Mouse (Mus musculus) embryonic facial prominence, embryonic 12.5 days (tissue): ENCODE data around the gene Emcn. TPM values are rescaled to one million over a fixed set of nuclear protein-coding genes. Genes with fewer than 3 reads are reported as not detected.

Experiments used
- ATAC-seq: fragments of 200-750 bp; cut with Nextera tagmentation; 2 replicates; pipeline ENCODE4 v1.8.0; 2017; ENCODE audit not compliant: insufficient number of reproducible peaks, insufficient read depth, low FRiP score, low TSS enrichment
- H3K27ac ChIP-seq: fragments of 300-500 bp; sonication (generic); 2 replicates; pipeline ENCODE4 v1.5.1; 2016; ENCODE audit warnings: mild to moderate bottlenecking
- H3K27me3 ChIP-seq: fragments of 300-500 bp; sonication (generic); 2 replicates; pipeline ENCODE4 v1.6.1; 2016; ENCODE audit warnings: mild to moderate bottlenecking, moderate library complexity
- H3K36me3 ChIP-seq: fragments of 300-500 bp; sonication (generic); 2 replicates; pipeline ENCODE4 v1.6.1; 2016; ENCODE audit warnings: mild to moderate bottlenecking
- H3K4me1 ChIP-seq: fragments of 300-500 bp; sonication (generic); 2 replicates; pipeline ENCODE4 v1.6.1; 2016
- H3K4me2 ChIP-seq: fragments of 300-500 bp; sonication (generic); replicated peaks from 2 replicates; pipeline ENCODE4 v1.6.1; 2016; ENCODE audit warnings: mild to moderate bottlenecking, moderate library complexity
- H3K4me3 ChIP-seq: fragments of 300-500 bp; sonication (generic); 2 replicates; pipeline ENCODE4 v1.5.1; 2016; ENCODE audit warnings: mild to moderate bottlenecking
- H3K9ac ChIP-seq: fragments of 300-500 bp; sonication (generic); 2 replicates; pipeline ENCODE4 v1.6.1; 2016; ENCODE audit warnings: mild to moderate bottlenecking, moderate library complexity
- H3K9me3 ChIP-seq: fragments of 300-500 bp; sonication (generic); 2 replicates; pipeline ENCODE4 v1.6.1; 2016; ENCODE audit warnings: mild to moderate bottlenecking, moderate library complexity
- WGBS: fragments of 180-500 bp; shearing (Covaris S2); methylation state at CpG from one replicate; pipeline ENCODE4 v1.1.7; 2016; 5-methylcytosine and 5-hydroxymethylcytosine counted together
- polyA plus RNA-seq: library from polyadenylated mRNA; unstranded; fragments of >200 nt; fragmentation: Nextera tagmentation; extraction: Ambion mirVana; gene quantifications from 2 replicates; pipeline ENCODE4 v1.2.1, GENCODE M21; 2016

The Emcn gene
- polyA plus RNA-seq, 1 experiment from 2014 or later = 35.2 TPM

DNA sequence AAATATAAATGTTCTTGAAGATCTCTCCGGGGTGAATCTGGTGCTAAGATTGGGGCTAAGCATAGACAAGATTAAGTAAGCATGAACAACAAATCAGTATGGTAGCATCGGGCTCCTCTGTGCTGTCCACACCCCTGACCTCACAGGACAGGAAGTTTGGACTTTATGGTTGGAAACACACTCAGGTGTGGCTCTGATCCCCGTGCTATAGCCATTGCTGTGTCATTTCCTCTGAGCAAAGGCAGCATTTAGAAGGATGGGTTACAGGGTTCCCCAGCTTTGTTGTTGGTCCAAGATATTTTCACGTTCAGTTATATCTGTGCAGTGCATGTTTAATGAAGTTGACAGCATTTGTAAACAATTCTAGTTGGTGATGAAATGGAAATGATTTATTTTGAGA lies 9.9 kb upstream of the Emcn start:
- H3K4me2 ChIP-seq = no peak overlapping the region
- no peak overlapping the region for H3K27ac ChIP-seq
- H3K4me1 ChIP-seq = no peaks in the 10 kb centered on the region
- H3K27me3 ChIP-seq = no peaks in the 10 kb centered on the region
- WGBS = 52% methylated on average over 4 of the region's 4 CpGs
- no peaks in the 10 kb centered on the region for H3K36me3 ChIP-seq
- H3K9me3 ChIP-seq = no peaks in the 10 kb centered on the region
- no peak overlapping the region for H3K9ac ChIP-seq
- H3K4me3 ChIP-seq = no peak overlapping the region
- ATAC-seq = no peak

GRCm38 (mm10) chr3:137332531-137332930 lies 8.3 kb upstream of the Emcn start:
- no peaks in the 10 kb centered on the region for H3K9me3 ChIP-seq
- no peak overlapping the region for H3K4me2 ChIP-seq
- H3K4me3 ChIP-seq = no peak overlapping the region
- 64% methylated on average over 4 of the region's 4 CpGs for WGBS
- H3K9ac ChIP-seq = no peak overlapping the region
- H3K27ac ChIP-seq = no peak overlapping the region
- H3K36me3 ChIP-seq = no peaks in the 10 kb centered on the region
- no peak for ATAC-seq
- H3K27me3 ChIP-seq = no peaks in the 10 kb centered on the region
- H3K4me1 ChIP-seq = no peaks in the 10 kb centered on the region

- Histone ChIP-seq H3K9ac (no peak overlapping the region), H3K27ac (no peak overlapping the region), H3K4me3 (no peak overlapping the region), H3K4me1 (no peaks in the 10 kb centered on the region), H3K9me3 (no peaks in the 10 kb centered on the region), H3K4me2 (no peak overlapping the region), H3K36me3 (no peaks in the 10 kb centered on the region), H3K27me3 (no peaks in the 10 kb centered on the region)
- 90% methylated on average over 4 of the region's 4 CpGs for WGBS
- no peak for ATAC-seq
Measured at GRCm38 (mm10) chr3:137335957-137336356, 4.9 kb upstream of the Emcn start.

- 80% methylated on average over 5 of the region's 5 CpGs for WGBS
- no peak overlapping the region for H3K4me3 ChIP-seq
- no peak overlapping the region for H3K9ac ChIP-seq
- H3K4me1 ChIP-seq = no peaks in the 10 kb centered on the region
- H3K27ac ChIP-seq = no peak overlapping the region
- H3K27me3 ChIP-seq = no peaks in the 10 kb centered on the region
- H3K36me3 ChIP-seq = no peaks in the 10 kb centered on the region
- H3K4me2 ChIP-seq = no peak overlapping the region
- no peak for ATAC-seq
- no peaks in the 10 kb centered on the region for H3K9me3 ChIP-seq
Measured at GRCm38 (mm10) chr3:137343446-137343845, 2.6 kb downstream of the Emcn start.

DNA sequence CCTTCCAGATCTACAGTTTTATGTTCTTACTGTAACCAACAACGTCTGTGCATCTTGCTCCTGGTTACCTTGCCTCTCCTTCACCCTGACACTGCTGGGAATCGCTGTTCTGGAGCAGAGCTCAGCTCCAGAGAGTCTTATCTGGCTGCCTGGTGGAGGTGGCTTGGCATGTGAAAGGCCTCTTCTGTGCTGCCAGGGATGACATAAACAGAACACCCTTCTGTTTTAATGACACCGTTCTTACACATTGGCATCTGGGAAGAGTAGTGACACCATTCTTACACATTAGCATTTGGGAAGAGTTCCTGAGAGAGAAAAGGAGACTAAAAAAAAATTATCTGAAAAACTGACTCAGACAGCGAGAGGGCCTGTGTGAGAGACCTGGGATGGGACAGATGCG lies 11.0 kb downstream of the Emcn start:
- 90% methylated on average over 5 of the region's 5 CpGs for WGBS
- Histone ChIP-seq H3K4me1 (no peaks in the 10 kb centered on the region), H3K9me3 (no peaks in the 10 kb centered on the region), H3K36me3 (no peaks in the 10 kb centered on the region), H3K4me3 (no peak overlapping the region), H3K27ac (no peak overlapping the region), H3K4me2 (no peak overlapping the region), H3K27me3 (no peaks in the 10 kb centered on the region), H3K9ac (no peak overlapping the region)
- no peak for ATAC-seq

DNA sequence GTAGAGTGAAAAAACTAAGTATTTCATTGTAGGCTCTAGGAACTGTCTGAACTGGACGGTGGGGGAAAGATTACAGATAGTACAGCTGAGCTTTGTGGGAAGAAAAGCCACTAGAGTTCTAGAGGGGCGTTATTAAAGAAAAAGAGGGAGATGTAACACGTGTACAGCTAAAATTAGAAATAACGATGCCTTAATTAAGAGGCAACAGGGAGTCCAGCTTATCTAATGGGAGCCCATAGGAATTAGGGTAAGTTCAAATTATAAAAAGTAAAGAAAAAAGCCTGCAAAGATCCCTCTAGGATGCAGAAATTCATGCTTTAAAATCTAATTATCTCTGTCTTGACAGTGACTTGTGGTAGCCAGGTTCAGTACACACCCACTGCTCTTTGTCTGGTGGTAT lies 15.8 kb downstream of the Emcn start:
- Histone ChIP-seq H3K9me3 (no peaks in the 10 kb centered on the region), H3K27ac (no peak overlapping the region), H3K9ac (no peak overlapping the region), H3K4me3 (no peak overlapping the region), H3K4me2 (no peak overlapping the region), H3K27me3 (no peaks in the 10 kb centered on the region), H3K36me3 (no peaks in the 10 kb centered on the region), H3K4me1 (no peaks in the 10 kb centered on the region)
- 74% methylated on average over 4 of the region's 4 CpGs for WGBS
- no peak for ATAC-seq

GRCm38 (mm10) chr3:137367123-137367825 lies 26.4 kb downstream of the Emcn start:
- Histone ChIP-seq H3K4me2 (no peak overlapping the region), H3K4me1 (0 out of 2 replicates have a peak, but pooled peaks cover 6% of the 10 kb centered on the region), H3K9me3 (no peaks in the 10 kb centered on the region), H3K27me3 (no peaks in the 10 kb centered on the region), H3K27ac (no peak overlapping the region), H3K4me3 (no peak overlapping the region), H3K9ac (no peak overlapping the region), H3K36me3 (no peaks in the 10 kb centered on the region)
- 85% methylated on average over 6 of the region's 6 CpGs for WGBS
- ATAC-seq = no peak

- ATAC-seq = no peak
- no peaks in the 10 kb centered on the region for H3K36me3 ChIP-seq
- 67% methylated on average over 3 of the region's 3 CpGs for WGBS
Measured at GRCm38 (mm10) chr3:137367826-137368325, 27.0 kb downstream of the Emcn start.

DNA sequence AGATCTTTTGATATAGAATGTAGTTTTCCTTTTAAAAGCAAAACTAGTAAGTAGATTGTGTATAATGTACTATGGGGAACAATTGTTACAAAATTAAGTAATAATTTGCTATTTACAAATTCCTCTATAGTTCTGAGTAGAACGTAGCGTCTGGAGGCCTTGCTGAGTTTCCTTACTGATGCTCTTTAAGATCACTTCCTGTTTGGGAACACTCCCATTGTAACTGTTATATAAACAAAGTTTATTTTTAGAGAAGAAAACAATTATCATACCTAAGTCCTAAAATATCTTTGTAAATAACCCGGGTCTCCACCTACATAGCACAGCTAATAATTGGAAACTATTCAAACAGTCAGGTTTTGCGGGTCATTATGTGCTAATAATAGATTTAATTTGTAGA lies 32.0 kb downstream of the Emcn start:
- Histone ChIP-seq H3K27ac (no peak overlapping the region), H3K4me3 (no peak overlapping the region), H3K27me3 (no peaks in the 10 kb centered on the region), H3K4me1 (no peaks in the 10 kb centered on the region), H3K9ac (no peak overlapping the region), H3K9me3 (no peaks in the 10 kb centered on the region), H3K36me3 (no peaks in the 10 kb centered on the region), H3K4me2 (no peak overlapping the region)
- ATAC-seq = no peak
- 62% methylated on average over 4 of the region's 4 CpGs for WGBS

More at GRCm38 (mm10) chr3:137367826-137368325, 27.0 kb downstream of the Emcn start:
- H3K4me1 ChIP-seq = 0 out of 2 replicates have a peak, but pooled peaks cover 6% of the 10 kb centered on the region
- H3K27me3 ChIP-seq = no peaks in the 10 kb centered on the region
- no peak overlapping the region for H3K4me3 ChIP-seq
- no peak overlapping the region for H3K27ac ChIP-seq
- H3K4me2 ChIP-seq = no peak overlapping the region
- H3K9me3 ChIP-seq = no peaks in the 10 kb centered on the region
- no peak overlapping the region for H3K9ac ChIP-seq

GRCm38 (mm10) chr3:137382311-137382710 lies 41.4 kb downstream of the Emcn start:
- 81% methylated on average over 2 of the region's 2 CpGs for WGBS

DNA sequence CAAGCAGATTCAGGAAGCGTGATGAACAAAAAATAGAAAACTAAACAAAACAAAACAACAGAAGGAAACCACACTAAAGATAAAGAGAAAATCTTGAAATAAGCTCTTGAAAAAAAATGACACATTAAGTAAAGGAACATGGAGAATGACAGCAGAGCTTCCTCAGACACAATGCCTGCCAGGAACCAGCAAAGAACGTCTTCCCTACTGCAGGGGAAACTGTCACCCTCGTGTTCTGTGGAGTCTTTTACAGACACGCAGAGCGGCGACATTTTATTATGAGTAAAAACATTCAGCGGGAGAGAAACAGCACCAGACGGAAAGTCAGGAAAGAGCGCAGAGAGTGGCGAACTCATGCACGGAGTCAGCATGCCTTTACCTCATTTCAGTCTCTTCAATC lies 54.7 kb downstream of the Emcn start:
- H3K4me2 ChIP-seq = no peak overlapping the region
- 67% methylated on average over 11 of the region's 11 CpGs for WGBS
- no peak overlapping the region for H3K27ac ChIP-seq
- no peaks in the 10 kb centered on the region for H3K36me3 ChIP-seq
- ATAC-seq = no peak
- H3K27me3 ChIP-seq = no peaks in the 10 kb centered on the region
- no peaks in the 10 kb centered on the region for H3K4me1 ChIP-seq
- H3K4me3 ChIP-seq = no peak overlapping the region
- no peak overlapping the region for H3K9ac ChIP-seq
- H3K9me3 ChIP-seq = no peaks in the 10 kb centered on the region

More at GRCm38 (mm10) chr3:137382311-137382710, 41.4 kb downstream of the Emcn start:
- Histone ChIP-seq H3K4me2 (no peak overlapping the region), H3K9me3 (no peaks in the 10 kb centered on the region), H3K9ac (no peak overlapping the region), H3K36me3 (no peaks in the 10 kb centered on the region), H3K27ac (no peak overlapping the region), H3K4me3 (no peak overlapping the region), H3K27me3 (no peaks in the 10 kb centered on the region), H3K4me1 (no peaks in the 10 kb centered on the region)
- no peak for ATAC-seq

DNA sequence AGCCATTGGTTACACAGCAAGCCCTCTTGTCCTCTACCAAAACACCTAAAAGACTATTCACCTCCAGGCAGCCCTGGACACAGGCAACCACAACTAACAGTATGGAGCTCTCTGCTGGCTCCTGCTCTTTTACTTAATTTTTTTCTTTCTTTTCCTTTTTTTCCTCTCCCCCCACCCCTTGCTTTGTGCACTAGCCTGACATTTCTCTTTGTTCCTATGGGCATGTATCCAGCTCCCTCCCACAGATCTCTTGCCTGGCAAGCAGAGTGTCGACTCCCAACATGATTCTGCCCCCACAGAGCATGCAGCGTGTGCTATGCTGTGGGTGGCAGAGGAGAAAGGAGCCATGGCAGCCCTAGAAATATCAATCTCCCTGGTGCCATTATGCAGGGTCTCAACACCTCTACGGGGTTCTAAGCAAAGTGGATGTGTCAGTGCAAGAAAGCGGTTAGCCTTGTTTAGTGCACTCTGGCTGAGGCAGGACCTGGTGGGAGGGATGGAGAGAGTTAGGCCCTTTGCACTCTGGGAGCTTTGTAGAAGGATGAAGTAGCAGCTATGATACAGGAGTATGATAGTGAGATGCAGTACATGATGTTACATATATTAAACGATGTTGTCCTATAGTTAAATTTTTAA lies 74.7 kb downstream of the Emcn start:
- Histone ChIP-seq H3K4me3 (no peak overlapping the region), H3K9me3 (no peaks in the 10 kb centered on the region), H3K9ac (no peak overlapping the region), H3K27ac (no peak overlapping the region), H3K27me3 (no peaks in the 10 kb centered on the region), H3K4me1 (no peaks in the 10 kb centered on the region), H3K36me3 (no peaks in the 10 kb centered on the region), H3K4me2 (no peak overlapping the region)
- ATAC-seq = no peak
- WGBS = 73% methylated on average over 5 of the region's 5 CpGs
